Mouse (Mus musculus): ENCODE measurements at regions not wholly inside any gene's neighbourhood (a gene's known extent, or its start where the extent isn't known, plus 50 kb on each side); places are given as distances from the start of the nearest gene placed in this dataset.

GRCm38 (mm10) chr12:54577235-54577634 is 79.1 kb downstream of the Sptssa start:
- DNase-seq (ENCODE audit: low read depth, low spot score): no peak

DNA sequence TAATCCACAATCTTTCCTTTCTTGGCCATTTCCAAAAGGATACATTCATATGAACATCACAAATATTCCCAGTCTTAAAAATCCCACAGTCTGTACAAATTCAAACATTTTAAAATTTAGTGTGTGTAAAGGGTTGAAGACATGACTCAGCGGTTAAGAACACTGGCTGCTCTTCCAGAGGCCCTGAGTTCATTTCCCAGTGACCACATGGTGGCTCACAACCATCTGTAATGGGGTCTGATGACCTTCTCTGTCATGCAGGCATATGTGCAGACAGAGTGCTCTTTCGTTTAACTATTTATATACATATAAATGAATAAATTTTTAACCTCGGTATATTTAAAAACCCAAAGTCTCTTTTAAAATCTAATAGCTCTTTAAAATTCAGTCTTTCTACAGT is 79.6 kb downstream of the Sptssa start:
- no peak for DNase-seq (ENCODE audit: low read depth, low spot score)

GRCm38 (mm10) chr12:54572866-54573265 is 83.5 kb downstream of the Sptssa start:
- peak; percentile 54 for DNase-seq (ENCODE audit: low read depth, low spot score)

GRCm38 (mm10) chr12:54568078-54568931 is 88.1 kb downstream of the Sptssa start:
- no peak for DNase-seq (ENCODE audit: low read depth, low spot score)

- DNase-seq (ENCODE audit: low read depth, low spot score): no peak
Observed at GRCm38 (mm10) chr12:54567426-54567790, 89.0 kb downstream of the Sptssa start.

GRCm38 (mm10) chr12:54566532-54567425 is 89.6 kb downstream of the Sptssa start:
- no peak for DNase-seq (ENCODE audit: low read depth, low spot score)

DNA sequence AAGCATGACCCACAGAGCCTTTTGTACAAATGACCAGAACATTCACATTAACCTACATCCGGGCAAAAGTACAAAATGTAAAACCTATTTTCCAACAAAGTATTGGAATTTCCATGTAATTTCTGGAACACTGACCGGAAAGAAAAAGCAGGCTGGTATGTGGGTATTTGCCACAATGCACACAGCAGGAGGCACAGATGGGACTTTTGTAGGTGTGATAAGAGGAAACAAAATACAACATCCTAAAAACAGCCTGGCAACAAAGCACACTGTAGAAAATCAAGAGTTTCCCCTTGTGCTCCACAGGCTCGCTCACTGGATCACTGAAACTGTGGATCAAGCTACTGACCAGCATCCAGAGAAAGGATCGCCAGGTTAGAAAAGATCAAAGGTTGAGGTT is 94.4 kb downstream of the Sptssa start:
- peak; percentile 54 for DNase-seq (ENCODE audit: low read depth, low spot score)

DNA sequence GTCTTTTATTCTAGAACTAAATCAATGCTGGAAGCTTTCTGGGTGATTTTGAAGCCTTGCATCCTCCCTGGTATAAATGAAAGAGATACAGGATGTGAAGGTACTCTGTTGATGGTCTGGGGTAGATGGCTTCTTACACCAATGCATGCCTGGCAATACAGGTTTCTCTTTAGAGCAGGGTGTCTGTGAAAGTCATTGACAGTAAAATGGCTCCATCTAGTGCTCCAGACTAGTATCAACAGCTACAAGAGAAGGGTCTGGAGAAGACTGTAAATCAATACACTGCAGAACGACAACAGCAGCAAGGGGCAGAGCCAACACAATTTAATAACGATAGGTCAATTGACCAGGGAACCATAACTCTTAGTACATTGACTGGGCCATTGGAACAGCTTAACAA is 98.3 kb downstream of the Sptssa start:
- DNase-seq (ENCODE audit: low read depth, low spot score): peak; percentile 72

DNA sequence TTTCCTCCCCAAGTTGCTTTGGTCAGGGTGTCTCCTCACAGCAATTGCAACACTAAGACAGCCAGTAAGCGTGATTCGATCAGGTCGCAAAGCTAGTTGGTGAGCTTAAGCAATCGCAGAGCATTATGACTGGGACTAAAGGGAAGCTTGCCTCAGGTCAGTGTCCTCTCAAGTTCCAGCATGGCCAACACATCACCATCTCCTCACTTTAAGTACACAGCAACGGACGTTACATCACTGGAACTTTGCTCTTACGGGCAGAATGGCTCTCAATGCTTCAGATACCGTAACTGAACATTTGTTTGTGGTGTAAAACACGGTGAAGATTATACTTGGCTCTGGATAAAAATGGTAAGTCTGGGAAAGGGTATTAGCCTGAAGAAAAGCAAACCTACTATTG is 106.7 kb downstream of the Sptssa start:
- DNase-seq (ENCODE audit: low read depth, low spot score): no peak

- peak; percentile 78 for DNase-seq (ENCODE audit: low read depth, low spot score)
Observed at GRCm38 (mm10) chr12:54545821-54546608, 110.4 kb downstream of the Sptssa start.

DNA sequence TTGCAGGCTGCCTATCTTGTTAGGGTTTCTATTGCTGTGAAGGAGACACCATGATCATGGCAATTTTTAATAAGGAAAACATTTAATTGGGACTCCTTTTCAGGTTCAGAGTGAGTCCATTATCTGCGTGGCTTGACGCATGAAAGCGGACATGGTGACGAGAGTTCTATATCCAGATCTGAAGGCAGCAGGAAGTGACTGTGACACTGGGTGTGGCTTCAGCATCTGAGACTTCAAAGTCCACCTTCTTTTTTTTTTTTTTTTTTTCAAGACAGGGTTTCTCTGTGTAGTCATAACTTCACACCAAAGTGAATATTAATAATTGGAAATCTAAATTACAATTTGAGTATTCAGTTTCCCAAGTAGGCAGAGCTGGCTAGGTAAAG is 118.1 kb downstream of the Sptssa start:
- no peak for DNase-seq (ENCODE audit: low read depth, low spot score)

GRCm38 (mm10) chr12:54537690-54538319 is 118.6 kb downstream of the Sptssa start:
- DNase-seq (ENCODE audit: low read depth, low spot score): no peak

GRCm38 (mm10) chr12:54537022-54537421 is 119.4 kb downstream of the Sptssa start:
- no peak for DNase-seq (ENCODE audit: low read depth, low spot score)

DNA sequence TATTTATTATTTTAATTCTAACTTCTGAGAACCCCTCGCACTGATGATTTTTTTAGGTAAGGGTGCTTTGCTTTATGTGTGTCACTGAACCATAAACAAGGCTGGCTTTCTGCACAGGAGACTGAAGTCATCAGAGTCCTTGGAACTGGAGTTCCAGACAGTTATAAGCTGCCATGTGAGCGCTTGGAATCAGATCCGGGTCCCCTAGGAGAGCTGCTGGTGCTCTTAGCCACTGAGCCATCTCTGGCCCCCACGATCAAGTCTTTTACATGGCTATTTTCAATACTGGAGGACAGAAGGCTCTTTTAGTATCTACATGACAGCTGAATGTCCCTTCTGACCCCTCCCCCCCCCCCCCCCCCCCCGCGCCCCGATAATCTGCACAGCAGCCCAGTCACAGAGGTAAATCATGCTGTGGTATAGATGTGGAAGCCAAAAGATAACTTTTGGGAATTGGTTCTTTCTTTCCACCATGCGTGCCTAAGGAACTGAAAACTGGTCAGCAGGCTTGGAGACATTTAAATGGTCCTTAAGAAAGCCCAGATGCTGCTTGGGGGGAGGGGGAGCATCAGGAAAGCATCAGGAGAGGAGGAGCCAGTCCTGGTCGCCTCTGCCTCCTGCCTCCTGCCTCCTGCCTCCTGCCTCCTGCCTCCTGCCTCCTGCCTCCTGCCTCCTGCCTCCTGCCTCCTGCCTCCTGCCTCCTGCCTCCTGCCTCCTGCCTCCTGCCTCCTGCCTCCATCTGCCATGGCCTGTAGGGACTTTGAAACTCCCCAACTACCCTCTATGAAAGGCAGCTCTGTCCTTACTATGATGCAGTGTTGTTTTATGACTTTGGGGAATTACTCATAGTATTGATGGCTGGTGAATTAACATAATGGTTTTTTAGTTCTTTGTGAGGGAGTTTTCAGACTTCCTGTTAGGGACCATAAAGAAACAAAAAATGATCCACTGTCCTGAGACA is 120.5 kb downstream of the Sptssa start:
- DNase-seq (ENCODE audit: low read depth, low spot score): no peak

- no peak for DNase-seq (ENCODE audit: low read depth, low spot score)
Observed at GRCm38 (mm10) chr12:54534910-54535309, 121.5 kb downstream of the Sptssa start.

- DNase-seq (ENCODE audit: low read depth, low spot score): no peak
Observed at GRCm38 (mm10) chr12:54533134-54533533, 123.2 kb downstream of the Sptssa start.

GRCm38 (mm10) chr12:54532062-54532461 is 124.3 kb downstream of the Sptssa start:
- no peak for DNase-seq (ENCODE audit: low read depth, low spot score)

GRCm38 (mm10) chr12:54528046-54528445 is 128.3 kb downstream of the Sptssa start:
- DNase-seq (ENCODE audit: low read depth, low spot score): no peak

- DNase-seq (ENCODE audit: low read depth, low spot score): no peak
Observed at GRCm38 (mm10) chr12:54527577-54527976, 128.8 kb downstream of the Sptssa start.

DNA sequence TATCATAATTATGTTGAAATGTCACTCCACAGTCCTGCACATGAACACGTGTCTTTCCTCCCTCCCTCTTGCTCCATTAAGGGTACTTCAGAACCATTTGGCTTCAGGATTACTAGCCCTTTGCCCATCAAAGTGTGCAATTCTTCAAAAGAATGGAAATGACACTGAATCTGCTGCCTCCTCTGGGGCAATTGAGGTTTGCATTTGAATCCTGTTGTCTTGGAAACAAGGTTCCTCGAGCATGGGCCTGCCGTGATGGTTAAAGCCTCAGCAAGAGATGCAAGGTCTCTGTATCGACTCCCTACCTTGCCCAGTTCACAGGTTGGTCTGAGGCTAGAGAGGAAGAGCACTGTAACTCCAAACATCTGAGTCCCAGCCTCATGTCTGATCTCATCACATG is 136.0 kb downstream of the Sptssa start:
- DNase-seq (ENCODE audit: low read depth, low spot score): no peak
